Mouse (Mus musculus): Measurements from ENCODE around the gene Pde6b.

Pde6b gene

GRCm38 (mm10) chr5:108462446-108462845 lies 74.3 kb downstream of the Pde6b start:
- no peak for DNase-seq (ENCODE audit: low spot score)

GRCm38 (mm10) chr5:108465131-108465891 lies 77.1 kb downstream of the Pde6b start:
- DNase-seq (ENCODE audit: low spot score) = no peak

- DNase-seq (ENCODE audit: low spot score) = no peak
These were observed 78.5 kb downstream of the Pde6b start for GRCm38 (mm10) chr5:108466647-108467046.

GRCm38 (mm10) chr5:108469617-108470016 lies 81.4 kb downstream of the Pde6b start:
- no peak for DNase-seq (ENCODE audit: low spot score)

GRCm38 (mm10) chr5:108473737-108474136 lies 85.5 kb downstream of the Pde6b start:
- DNase-seq (ENCODE audit: low spot score) = no peak

- DNase-seq (ENCODE audit: low spot score) = no peak
These were observed 87.8 kb downstream of the Pde6b start for GRCm38 (mm10) chr5:108475977-108476376.

Data from ovary, postnatal 36 days (tissue).